Mouse (Mus musculus) liver, postnatal 0 days (tissue): ENCODE data around the gene Fchsd2. TPM values are rescaled to one million over a fixed set of nuclear protein-coding genes. Genes with fewer than 3 reads are reported as not detected.
"Not testable (repeated sequence)": the region's sequence is repeated elsewhere in the genome, so short reads cannot be mapped to it uniquely, and the experiment has no call there.

Experiments
- ATAC-seq: fragments of 200-750 bp; cut with Nextera tagmentation; 2 replicates; pipeline ENCODE4 v1.8.0; 2017; ENCODE audit warnings: mild to moderate bottlenecking, moderate library complexity
- DNase-seq: peaks from one replicate; pipeline ENCODE4 v3.0.0-alpha.2; 2016
- H3K27ac ChIP-seq: fragments of 300-500 bp; sonication (generic); 2 replicates; pipeline ENCODE4 v1.5.1; 2014; ENCODE audit warnings: antibody characterized with exemption, moderate library complexity, mild to moderate bottlenecking, low read depth
- H3K27me3 ChIP-seq: fragments of 300-500 bp; sonication (generic); 2 replicates; pipeline ENCODE4 v1.6.1; 2014; ENCODE audit warnings: low read length, control low read depth, mixed read lengths; ENCODE audit not compliant: insufficient read depth
- H3K36me3 ChIP-seq: fragments of 300-500 bp; sonication (generic); replicated peaks from 2 replicates; pipeline ENCODE4 v1.6.1; 2014; ENCODE audit warnings: mild to moderate bottlenecking, control low read depth, low read length, moderate library complexity, mixed read lengths; ENCODE audit not compliant: insufficient read depth
- H3K4me1 ChIP-seq: fragments of 300-500 bp; sonication (generic); 2 replicates; pipeline ENCODE4 v1.6.1; 2014; ENCODE audit warnings: antibody characterized with exemption, mild to moderate bottlenecking, control low read depth; ENCODE audit not compliant: insufficient read depth
- H3K4me2 ChIP-seq: fragments of 300-500 bp; sonication (generic); 2 replicates; pipeline ENCODE4 v1.6.1; 2014; ENCODE audit warnings: low read depth, mild to moderate bottlenecking, low read length, moderate library complexity, mixed read lengths
- H3K4me3 ChIP-seq: fragments of 300-500 bp; sonication (generic); 2 replicates; pipeline ENCODE4 v1.5.1; 2014; ENCODE audit warnings: low read depth, low read length
- H3K9ac ChIP-seq: fragments of 300-500 bp; sonication (generic); replicated peaks from 2 replicates; pipeline ENCODE4 v1.6.1; 2014; ENCODE audit warnings: mild to moderate bottlenecking, moderate library complexity
- H3K9me3 ChIP-seq: fragments of 300-500 bp; sonication (generic); 2 replicates; pipeline ENCODE4 v1.6.1; 2016; ENCODE audit warnings: mild to moderate bottlenecking, control low read depth, low read length, mixed read lengths
- CTCF ChIP-seq: sonication (generic); IDR thresholded peaks from 2 replicates; pipeline ENCODE4 v1.5.1; 2016; ENCODE audit warnings: antibody characterized with exemption, low read depth
- EP300 ChIP-seq: IDR thresholded peaks from 2 replicates; pipeline ENCODE4 v1.6.1; 2016; ENCODE audit warnings: antibody characterized with exemption, low read depth, mild to moderate bottlenecking
- WGBS: fragments of 180-500 bp; shearing (Covaris S2); extraction: QIAGEN DNeasy Blood & Tissue Kit; methylation state at CpG from one replicate; pipeline ENCODE4 v1.1.7; 2014; ENCODE audit not compliant: insufficient replicate concordance; 5-methylcytosine and 5-hydroxymethylcytosine counted together
- polyA plus RNA-seq: library from polyadenylated mRNA; unstranded; fragments of >200 nt; fragmentation: Nextera tagmentation; extraction: Ambion mirVana; gene quantifications from 2 replicates; pipeline ENCODE4 v1.2.1, GENCODE M21; 2015

Fchsd2 gene
- polyA plus RNA-seq, 1 experiment from 2014 or later, result 7.8 TPM

GRCm38 (mm10) chr7:101133591-101133990, 40.9 kb downstream of the Fchsd2 start:
- no peak overlapping the region for H3K4me2 ChIP-seq
- no peak overlapping the region for H3K27ac ChIP-seq
- H3K36me3 ChIP-seq, result no peaks in the 10 kb centered on the region; the same call in 1 of the 2 replicates
- H3K4me3 ChIP-seq, result no peak overlapping the region
- H3K27me3 ChIP-seq, result no peaks in the 10 kb centered on the region
- 75% methylated on average over 2 of the region's 2 CpGs for WGBS
- TF ChIP-seq EP300, result no peak
- no peak for TF ChIP-seq CTCF
- H3K4me1 ChIP-seq, result peaks cover 2% of the 10 kb centered on the region; the same call in 1 of the 2 replicates
- no peak overlapping the region for H3K9ac ChIP-seq
- no peak for DNase-seq
- H3K9me3 ChIP-seq, result no peaks in the 10 kb centered on the region
- no peak for ATAC-seq

DNA sequence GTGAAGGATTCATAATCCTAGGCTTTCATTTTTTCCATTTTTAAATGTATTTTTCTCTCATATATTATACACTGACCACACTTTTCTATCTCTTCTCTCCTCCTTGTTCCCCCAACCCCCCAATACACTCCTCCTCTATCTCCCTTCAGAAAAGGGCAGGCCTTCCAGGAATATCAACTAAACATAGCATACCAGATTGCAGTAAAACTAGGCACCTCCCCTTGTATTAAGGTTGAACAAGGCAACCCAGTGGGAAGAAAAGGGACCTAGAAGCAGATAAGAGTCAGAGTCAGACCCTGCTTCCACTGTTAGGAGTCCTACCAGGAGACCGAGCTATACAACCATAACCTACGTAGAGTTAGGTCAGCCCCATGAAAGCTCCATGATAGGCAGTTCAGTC, 41.5 kb downstream of the Fchsd2 start:
- Histone ChIP-seq H3K4me3 (no peak overlapping the region), H3K4me1 (peaks cover 2% of the 10 kb centered on the region; the same call in 1 of the 2 replicates), H3K27me3 (no peaks in the 10 kb centered on the region), H3K4me2 (no peak overlapping the region), H3K9ac (no peak overlapping the region), H3K27ac (no peak overlapping the region), H3K9me3 (no peaks in the 10 kb centered on the region), H3K36me3 (no peaks in the 10 kb centered on the region; the same call in 1 of the 2 replicates)
- DNase-seq, result no peak
- TF ChIP-seq EP300 (no peak), CTCF (no peak)
- 72% methylated on average over 2 of the region's 2 CpGs for WGBS
- ATAC-seq, result no peak

DNA sequence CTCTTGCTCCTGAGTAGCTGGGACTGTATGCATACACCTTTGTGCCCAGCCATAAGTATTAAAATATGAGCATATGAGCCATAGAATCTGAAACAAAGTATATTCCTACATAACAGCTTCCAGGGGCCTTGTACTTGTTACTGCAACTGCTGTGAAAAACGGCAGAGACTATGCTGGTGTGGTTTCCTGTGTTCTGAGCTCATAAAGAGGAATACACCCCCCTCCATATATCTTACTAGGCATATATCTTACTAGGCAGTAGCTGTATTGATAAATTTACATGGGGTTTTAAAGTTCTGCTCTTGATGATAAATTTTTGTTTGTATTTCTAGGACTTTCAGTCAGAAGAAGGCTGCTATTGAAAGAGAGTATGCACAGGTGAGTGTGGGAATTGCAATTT, 46.2 kb downstream of the Fchsd2 start:
- H3K4me3 ChIP-seq, result no peak overlapping the region
- no peaks in the 10 kb centered on the region for H3K9me3 ChIP-seq
- DNase-seq (no peak), ATAC-seq (no peak)
- H3K4me2 ChIP-seq, result no peak overlapping the region
- WGBS, result 26% methylated on average over 1 of the region's 1 CpGs
- TF ChIP-seq CTCF, result no peak
- TF ChIP-seq EP300, result no peak
- H3K4me1 ChIP-seq, result peaks cover 5% of the 10 kb centered on the region
- H3K36me3 ChIP-seq, result no peaks in the 10 kb centered on the region
- no peak overlapping the region for H3K27ac ChIP-seq
- H3K9ac ChIP-seq, result no peak overlapping the region
- H3K27me3 ChIP-seq, result no peaks in the 10 kb centered on the region

DNA sequence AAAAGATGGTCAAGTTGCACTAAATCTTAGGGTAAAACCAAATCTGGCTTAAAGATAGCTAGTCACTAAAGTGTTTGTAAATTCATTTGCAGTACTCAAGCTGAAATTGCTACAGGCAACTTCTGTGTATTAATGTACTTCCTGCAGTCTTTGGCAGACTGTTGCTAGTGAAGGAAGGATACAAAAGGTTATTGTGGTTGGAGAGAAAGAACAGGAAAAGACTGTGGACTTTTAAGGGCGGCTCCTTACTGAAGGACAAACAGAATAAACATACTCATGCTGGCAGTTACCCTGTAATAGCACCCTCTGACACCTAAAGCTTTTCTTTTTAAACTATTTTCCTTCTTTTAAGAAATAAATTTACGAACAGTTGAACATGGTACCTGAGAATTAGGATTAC, 50.2 kb downstream of the Fchsd2 start:
- TF ChIP-seq CTCF, result no peak

GRCm38 (mm10) chr7:101144222-101144621, 51.6 kb downstream of the Fchsd2 start:
- WGBS, result 56% methylated on average over 2 of the region's 2 CpGs
- Histone ChIP-seq H3K4me2 (no peak overlapping the region), H3K27me3 (no peaks in the 10 kb centered on the region), H3K36me3 (no peaks in the 10 kb centered on the region), H3K27ac (no peak overlapping the region), H3K9me3 (no peaks in the 10 kb centered on the region), H3K4me3 (no peak overlapping the region), H3K9ac (no peak overlapping the region), H3K4me1 (peaks cover 3% of the 10 kb centered on the region)
- DNase-seq, result no peak
- TF ChIP-seq EP300, result no peak
- ATAC-seq, result no peak

More for the DNA sequence above, 50.2 kb downstream of the Fchsd2 start:
- Histone ChIP-seq H3K4me3 (no peak overlapping the region), H3K9me3 (no peaks in the 10 kb centered on the region), H3K4me1 (peaks cover 3% of the 10 kb centered on the region), H3K4me2 (no peak overlapping the region), H3K9ac (no peak overlapping the region), H3K36me3 (no peaks in the 10 kb centered on the region), H3K27me3 (no peaks in the 10 kb centered on the region), H3K27ac (no peak overlapping the region)
- DNase-seq (no peak), ATAC-seq (no peak)
- 51% methylated on average over 2 of the region's 2 CpGs for WGBS

GRCm38 (mm10) chr7:101149039-101149438, 56.4 kb downstream of the Fchsd2 start:
- Histone ChIP-seq H3K4me1 (no peaks in the 10 kb centered on the region), H3K27ac (no peak overlapping the region), H3K36me3 (no peaks in the 10 kb centered on the region), H3K4me3 (no peak overlapping the region), H3K9ac (no peak overlapping the region), H3K4me2 (no peak overlapping the region), H3K9me3 (no peaks in the 10 kb centered on the region), H3K27me3 (no peaks in the 10 kb centered on the region)
- TF ChIP-seq CTCF (no peak), EP300 (no peak)
- 68% methylated on average over 3 of the region's 3 CpGs for WGBS
- DNase-seq (no peak), ATAC-seq (no peak)

DNA sequence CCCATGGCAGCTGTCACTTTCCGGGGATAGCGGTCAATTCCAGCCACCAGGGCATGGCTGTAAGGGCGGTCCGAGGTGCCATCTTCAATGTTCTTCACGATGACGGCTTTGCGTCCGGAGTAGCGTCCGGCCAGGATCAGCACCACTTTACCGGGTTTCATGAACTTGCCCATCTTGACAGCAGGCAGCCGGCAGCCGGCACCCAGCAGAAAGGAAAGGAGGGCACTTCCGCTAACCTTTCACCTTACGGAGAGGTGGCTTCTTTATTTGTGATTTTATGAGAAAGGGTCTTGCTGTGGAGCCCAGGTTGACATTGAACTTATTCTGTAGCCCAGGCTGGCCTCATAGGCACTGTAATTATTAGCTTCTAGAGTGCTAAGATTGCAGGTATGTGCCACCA, 62.2 kb downstream of the Fchsd2 start:
- H3K9me3 ChIP-seq, DNase-seq, ATAC-seq, H3K4me2 ChIP-seq, H3K4me1 ChIP-seq, H3K36me3 ChIP-seq, H3K4me3 ChIP-seq, H3K27me3 ChIP-seq, H3K27ac ChIP-seq, H3K9ac ChIP-seq: not testable (repeated sequence)
- WGBS, result 91% methylated on average over 15 of the region's 15 CpGs
